Mouse (Mus musculus): ENCODE measurements around the gene Gm47969. TPM values are rescaled to one million over a fixed set of nuclear protein-coding genes. Genes with fewer than 3 reads are reported as not detected.

Gm47969 gene
- polyA plus RNA-seq, 1 experiment, result not detected

DNA sequence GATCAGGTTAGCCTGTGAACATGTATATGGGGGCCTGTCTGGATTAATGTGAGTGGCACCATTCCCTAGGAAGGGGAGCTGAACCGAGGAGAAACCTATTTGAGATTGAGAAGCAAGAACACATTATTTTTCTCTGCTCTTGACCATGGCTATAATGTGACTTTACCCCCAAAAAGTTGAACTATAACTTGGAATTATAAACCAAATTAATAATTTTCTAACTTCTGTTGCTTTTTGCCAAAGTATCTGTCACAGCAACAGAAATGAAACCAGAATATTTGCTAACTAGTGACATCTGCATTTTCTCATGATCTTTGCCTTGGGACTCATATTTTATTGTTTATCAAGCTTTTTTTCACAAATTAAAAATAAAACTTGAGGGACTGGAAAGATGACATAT lies 28.2 kb upstream of the Gm47969 start:
- WGBS, result 79% methylated on average over 1 of the region's 1 CpGs
- no peak for DNase-seq
- Histone ChIP-seq H3K27ac (ENCODE audit: control insufficient read depth, insufficient read depth, low read length) (no peak overlapping the region), H3K27me3 (ENCODE audit: control insufficient read depth, insufficient read depth, low read length) (no peaks in the 10 kb centered on the region), H3K36me3 (ENCODE audit: control insufficient read depth, insufficient read depth, low read length) (no peaks in the 10 kb centered on the region), H3K4me3 (ENCODE audit: control insufficient read depth, insufficient read depth, low read length) (no peak overlapping the region), H3K4me1 (replicated peaks; ENCODE audit: control insufficient read depth, insufficient read depth, low read length) (no peaks in the 10 kb centered on the region)
- no peak for TF ChIP-seq POLR2A (IDR thresholded peaks at IDR 0.05; ENCODE audit: control insufficient read depth, extremely low read depth, insufficient read depth, low read length, poor library complexity)
- no peak for TF ChIP-seq CTCF (IDR thresholded peaks at IDR 0.05; ENCODE audit: borderline replicate concordance, control insufficient read depth, extremely low read depth, insufficient read depth, low read length, poor library complexity)

DNA sequence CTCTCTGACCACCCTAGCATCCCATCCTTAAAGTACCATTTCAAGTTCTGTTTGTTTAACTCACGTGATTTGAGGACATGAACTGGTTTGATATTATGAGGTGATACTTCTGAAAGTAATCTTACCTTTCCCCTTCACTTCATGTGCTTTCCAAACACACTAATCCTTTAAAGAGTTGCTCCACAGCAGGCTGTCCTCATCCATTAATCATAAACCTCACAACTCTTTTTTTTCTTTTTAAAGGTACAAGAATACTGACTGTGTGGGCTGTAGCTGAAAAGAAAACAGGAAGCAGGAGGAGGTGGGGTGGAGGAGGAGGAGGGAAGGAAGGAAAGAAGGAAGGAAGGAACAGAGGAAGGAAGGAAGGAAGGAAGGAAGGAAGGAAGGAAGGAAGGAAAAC lies 12.8 kb upstream of the Gm47969 start:
- Histone ChIP-seq H3K36me3 (ENCODE audit: control insufficient read depth, insufficient read depth, low read length) (no peaks in the 10 kb centered on the region), H3K4me1 (replicated peaks; ENCODE audit: control insufficient read depth, insufficient read depth, low read length) (no peaks in the 10 kb centered on the region), H3K27ac (ENCODE audit: control insufficient read depth, insufficient read depth, low read length) (no peak overlapping the region), H3K27me3 (ENCODE audit: control insufficient read depth, insufficient read depth, low read length) (no peaks in the 10 kb centered on the region), H3K4me3 (ENCODE audit: control insufficient read depth, insufficient read depth, low read length) (no peak overlapping the region)
- TF ChIP-seq CTCF (IDR thresholded peaks at IDR 0.05; ENCODE audit: borderline replicate concordance, control insufficient read depth, extremely low read depth, insufficient read depth, low read length, poor library complexity) (no peak), POLR2A (IDR thresholded peaks at IDR 0.05; ENCODE audit: control insufficient read depth, extremely low read depth, insufficient read depth, low read length, poor library complexity) (no peak)
- no peak for DNase-seq
- 82% methylated on average over 1 of the region's 1 CpGs for WGBS

DNA sequence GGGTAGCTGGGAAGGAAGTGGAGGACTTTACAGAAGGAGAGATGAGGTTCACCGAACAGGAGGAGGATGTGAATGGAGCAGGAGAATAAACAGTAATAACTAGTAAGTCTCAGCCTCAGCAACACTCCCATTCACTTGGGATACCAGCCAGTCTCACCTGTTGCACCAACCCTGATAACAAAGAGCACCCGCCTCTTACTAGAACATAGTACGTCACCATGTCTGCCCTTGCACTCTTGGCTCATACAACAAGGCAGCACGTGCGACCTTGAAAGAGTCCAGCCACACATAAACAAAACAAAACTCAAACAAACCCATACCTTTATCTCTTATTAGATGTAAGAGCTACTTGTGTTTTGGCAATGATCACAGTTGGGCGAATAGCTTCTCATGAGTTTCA lies 12.2 kb upstream of the Gm47969 start:
- Histone ChIP-seq H3K27me3 (ENCODE audit: control insufficient read depth, insufficient read depth, low read length) (no peaks in the 10 kb centered on the region), H3K4me1 (replicated peaks; ENCODE audit: control insufficient read depth, insufficient read depth, low read length) (no peaks in the 10 kb centered on the region), H3K36me3 (ENCODE audit: control insufficient read depth, insufficient read depth, low read length) (no peaks in the 10 kb centered on the region), H3K27ac (ENCODE audit: control insufficient read depth, insufficient read depth, low read length) (no peak overlapping the region), H3K4me3 (ENCODE audit: control insufficient read depth, insufficient read depth, low read length) (no peak overlapping the region)
- TF ChIP-seq POLR2A (IDR thresholded peaks at IDR 0.05; ENCODE audit: control insufficient read depth, extremely low read depth, insufficient read depth, low read length, poor library complexity) (no peak), CTCF (IDR thresholded peaks at IDR 0.05; ENCODE audit: borderline replicate concordance, control insufficient read depth, extremely low read depth, insufficient read depth, low read length, poor library complexity) (no peak)
- WGBS, result 97% methylated on average over 6 of the region's 6 CpGs
- no peak for DNase-seq

DNA sequence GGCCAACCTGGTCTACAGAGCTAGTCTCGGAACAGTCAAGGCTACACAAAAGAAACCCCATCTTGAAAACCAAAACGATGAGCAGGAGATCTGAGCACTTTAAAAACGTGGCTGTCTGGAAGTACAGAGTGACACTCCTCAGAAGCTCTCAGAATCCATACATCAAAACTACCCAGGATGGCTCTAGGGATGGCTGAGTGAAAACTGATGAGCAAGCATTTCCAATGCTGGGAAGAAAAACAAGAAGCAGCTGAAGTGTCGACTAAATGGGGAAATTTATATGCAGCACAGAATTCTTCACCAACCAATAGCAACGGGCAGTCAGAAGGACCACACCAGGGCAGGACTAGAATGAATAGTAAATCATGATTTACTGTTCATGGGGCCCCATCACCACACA lies 10.2 kb upstream of the Gm47969 start:
- no peaks in the 10 kb centered on the region for H3K27me3 ChIP-seq (ENCODE audit: control insufficient read depth, insufficient read depth, low read length)
- H3K36me3 ChIP-seq (ENCODE audit: control insufficient read depth, insufficient read depth, low read length), result no peaks in the 10 kb centered on the region
- H3K4me3 ChIP-seq (ENCODE audit: control insufficient read depth, insufficient read depth, low read length), result no peak overlapping the region
- TF ChIP-seq POLR2A (IDR thresholded peaks at IDR 0.05; ENCODE audit: control insufficient read depth, extremely low read depth, insufficient read depth, low read length, poor library complexity) (no peak), CTCF (IDR thresholded peaks at IDR 0.05; ENCODE audit: borderline replicate concordance, control insufficient read depth, extremely low read depth, insufficient read depth, low read length, poor library complexity) (no peak)
- no peak overlapping the region for H3K27ac ChIP-seq (ENCODE audit: control insufficient read depth, insufficient read depth, low read length)
- WGBS, result 83% methylated on average over 5 of the region's 5 CpGs
- no peak for DNase-seq
- H3K4me1 ChIP-seq (replicated peaks; ENCODE audit: control insufficient read depth, insufficient read depth, low read length), result no peaks in the 10 kb centered on the region

DNA sequence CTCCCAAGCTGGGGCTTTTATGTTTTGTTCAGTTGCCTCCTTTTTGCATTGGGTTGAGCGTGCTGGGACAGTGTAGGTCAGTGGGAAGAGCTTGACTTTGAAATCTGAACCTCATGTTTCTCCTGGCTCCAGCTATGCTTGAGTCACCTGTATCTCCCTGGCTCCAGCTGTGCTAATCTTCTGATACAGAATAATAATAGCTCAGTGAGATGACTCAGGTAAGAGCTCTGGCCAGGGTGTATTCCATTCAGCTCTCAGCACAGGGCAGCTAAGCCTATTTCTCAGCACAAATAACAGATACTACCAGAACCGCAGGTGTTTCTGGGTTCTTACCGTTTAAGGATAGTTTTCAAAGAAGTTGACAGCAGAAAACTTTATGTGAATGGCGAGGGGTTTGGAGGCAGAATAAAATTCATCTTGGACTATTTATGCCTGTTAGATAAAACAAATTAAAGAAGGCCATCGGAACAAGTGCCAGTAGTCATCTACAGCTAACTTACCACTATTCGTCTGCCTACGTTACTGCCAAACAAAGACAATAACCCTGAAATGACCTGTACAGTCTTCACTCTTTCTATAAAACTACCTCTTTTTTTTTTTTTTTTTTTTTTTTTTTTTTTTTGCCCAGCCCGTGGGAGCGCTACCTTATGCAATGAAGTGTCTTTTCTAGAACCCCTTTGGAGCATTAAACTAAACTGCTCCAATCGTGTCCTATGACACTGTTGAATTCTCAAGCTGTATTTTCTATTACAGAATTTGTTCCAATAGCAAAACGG lies 7.7 kb upstream of the Gm47969 start:
- H3K36me3 ChIP-seq (ENCODE audit: control insufficient read depth, insufficient read depth, low read length), result no peaks in the 10 kb centered on the region
- H3K27ac ChIP-seq (ENCODE audit: control insufficient read depth, insufficient read depth, low read length), result no peak overlapping the region
- no peak overlapping the region for H3K4me3 ChIP-seq (ENCODE audit: control insufficient read depth, insufficient read depth, low read length)
- H3K27me3 ChIP-seq (ENCODE audit: control insufficient read depth, insufficient read depth, low read length), result no peaks in the 10 kb centered on the region
- no peaks in the 10 kb centered on the region for H3K4me1 ChIP-seq (replicated peaks; ENCODE audit: control insufficient read depth, insufficient read depth, low read length)
- TF ChIP-seq CTCF (IDR thresholded peaks at IDR 0.05; ENCODE audit: borderline replicate concordance, control insufficient read depth, extremely low read depth, insufficient read depth, low read length, poor library complexity) (no peak), POLR2A (IDR thresholded peaks at IDR 0.05; ENCODE audit: control insufficient read depth, extremely low read depth, insufficient read depth, low read length, poor library complexity) (no peak)
- 82% methylated on average over 11 of the region's 11 CpGs for WGBS
- no peak for DNase-seq

DNA sequence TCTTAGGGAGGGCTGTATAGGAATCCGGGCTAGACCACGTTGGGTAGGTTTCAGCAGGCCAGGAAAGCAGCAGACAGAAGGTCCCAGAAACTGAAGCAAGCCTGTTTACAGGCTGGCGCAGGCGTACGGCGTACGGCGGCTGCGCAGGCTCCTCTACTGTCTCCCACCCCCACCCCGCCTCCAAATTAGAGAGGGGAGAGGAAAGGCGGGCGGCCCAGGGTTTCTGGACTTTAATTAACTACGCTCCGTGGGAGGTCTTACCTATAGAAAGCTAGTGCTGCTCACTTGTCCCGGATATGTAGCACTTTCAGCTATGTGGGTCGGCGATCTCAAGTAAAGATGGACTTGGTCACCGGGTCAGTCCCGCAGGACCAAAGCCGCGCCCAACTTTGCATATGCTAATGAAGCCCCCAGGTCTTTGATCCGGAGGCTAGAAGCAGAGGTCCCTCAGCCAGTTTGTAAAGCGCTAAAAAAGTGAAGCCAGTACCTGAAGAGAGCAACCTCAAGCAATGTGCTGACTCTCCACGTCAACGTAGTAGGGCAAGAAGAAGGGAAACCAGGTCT lies 6.5 kb upstream of the Gm47969 start, which contains the start of gene Slc19a3:
Gene Slc19a3 (minus strand): TSS at position 340 of the 564 bp plus-strand sequence.
- no peak for DNase-seq
- TF ChIP-seq POLR2A (IDR thresholded peaks at IDR 0.05; ENCODE audit: control insufficient read depth, extremely low read depth, insufficient read depth, low read length, poor library complexity), result no peak
- TF ChIP-seq CTCF (IDR thresholded peaks at IDR 0.05; ENCODE audit: borderline replicate concordance, control insufficient read depth, extremely low read depth, insufficient read depth, low read length, poor library complexity), result no peak
- Histone ChIP-seq H3K27me3 (ENCODE audit: control insufficient read depth, insufficient read depth, low read length) (no peaks in the 10 kb centered on the region), H3K4me1 (replicated peaks; ENCODE audit: control insufficient read depth, insufficient read depth, low read length) (no peaks in the 10 kb centered on the region), H3K36me3 (ENCODE audit: control insufficient read depth, insufficient read depth, low read length) (no peaks in the 10 kb centered on the region), H3K27ac (ENCODE audit: control insufficient read depth, insufficient read depth, low read length) (no peak within 1 kb of the TSS), H3K4me3 (ENCODE audit: control insufficient read depth, insufficient read depth, low read length) (no peak within 1 kb of the TSS)
- WGBS, result 6% methylated on average over 25 of the region's 25 CpGs

All from thymus, adult 2 months (tissue).